Mouse (Mus musculus): ENCODE measurements around the gene Cnn2.

- no peak for TF ChIP-seq CTCF (conservative IDR thresholded peaks at IDR 0.05; ENCODE audit: insufficient read depth, insufficient read length, low read depth, low read length)
- TF ChIP-seq POLR2A (IDR thresholded peaks at IDR 0.05; ENCODE audit: low read depth, low read length): no peak
Observed at GRCm38 (mm10) chr10:79971183-79971497, 17.2 kb upstream of the Cnn2 start.

All from kidney, adult 2 months (tissue).